Mouse (Mus musculus) thymus, adult 18-20 months (tissue): ENCODE measurements around the gene Tdrd5.
A peak's percentile ranks its signal among the peaks of the same experiment; 100 is the strongest.
"Not testable (repeated sequence)": the region's sequence is repeated elsewhere in the genome, so short reads cannot be mapped to it uniquely, and the experiment has no call there.

ENCODE experiments used
- DNase-seq, 2 experiments: peaks; one replicate each; pipeline ENCODE4 v3.0.0; 2022; ENCODE audit warnings: mixed read lengths in 2 of 2

Tdrd5 gene

DNA sequence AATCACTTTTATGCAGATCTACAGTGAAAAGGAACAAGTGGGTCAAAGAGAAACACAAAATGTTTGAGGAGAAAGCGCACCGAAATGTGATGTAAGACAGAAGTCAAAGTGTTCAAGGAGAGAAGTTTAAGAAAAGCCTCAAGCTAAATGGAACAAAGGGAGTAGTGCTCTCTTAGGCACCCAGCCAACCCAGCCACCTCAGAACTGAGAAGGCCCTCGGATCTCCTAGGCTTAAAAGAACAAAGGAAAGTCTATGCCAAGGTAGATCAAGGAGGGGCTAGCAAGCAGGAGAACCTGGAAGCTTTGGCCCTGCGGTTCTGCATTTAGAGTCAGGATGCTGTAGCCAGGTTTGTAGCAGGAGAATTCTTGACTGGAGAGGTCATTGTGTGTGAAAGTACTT lies 48.6 kb downstream of the Tdrd5 start:
- DNase-seq: no peak

DNA sequence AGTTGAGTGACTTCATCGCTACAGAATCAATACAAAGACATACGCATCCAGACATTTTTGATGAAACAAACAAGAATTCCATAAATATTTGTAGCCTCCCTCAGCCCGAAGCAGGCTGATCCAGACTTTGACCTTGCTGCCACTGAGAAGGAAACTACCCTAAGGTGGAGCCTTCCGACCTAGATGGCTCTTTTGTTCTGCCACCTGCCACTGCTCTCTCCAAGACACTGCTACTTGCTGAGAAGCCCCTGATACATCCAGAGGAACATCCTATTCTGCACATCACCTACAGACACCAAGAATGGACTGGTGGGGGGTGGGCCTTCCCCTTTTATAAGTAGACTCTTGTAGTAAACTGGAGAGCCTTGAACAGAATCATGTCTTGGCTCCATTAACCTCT lies 52.4 kb downstream of the Tdrd5 start:
- DNase-seq: not testable (repeated sequence)

DNA sequence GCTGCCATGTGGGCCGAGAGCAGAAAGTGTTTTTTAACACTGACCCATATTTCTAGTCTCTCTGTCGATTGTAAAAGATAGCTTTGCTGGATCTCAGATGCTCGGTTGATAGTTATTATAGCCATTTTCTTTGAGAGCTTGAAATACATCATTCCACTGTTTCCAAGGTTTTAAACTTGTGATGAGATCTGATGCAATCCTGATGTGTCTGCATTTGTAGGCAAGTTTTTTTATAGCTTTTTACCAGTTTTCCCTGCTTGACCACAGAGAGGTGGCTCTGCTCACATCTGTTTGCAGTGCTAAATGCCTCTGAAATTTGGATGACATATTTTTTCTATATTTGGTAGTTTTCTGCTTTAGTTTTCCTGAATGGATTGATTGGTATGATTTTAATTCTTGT lies 55.6 kb downstream of the Tdrd5 start:
- DNase-seq: no peak

DNA sequence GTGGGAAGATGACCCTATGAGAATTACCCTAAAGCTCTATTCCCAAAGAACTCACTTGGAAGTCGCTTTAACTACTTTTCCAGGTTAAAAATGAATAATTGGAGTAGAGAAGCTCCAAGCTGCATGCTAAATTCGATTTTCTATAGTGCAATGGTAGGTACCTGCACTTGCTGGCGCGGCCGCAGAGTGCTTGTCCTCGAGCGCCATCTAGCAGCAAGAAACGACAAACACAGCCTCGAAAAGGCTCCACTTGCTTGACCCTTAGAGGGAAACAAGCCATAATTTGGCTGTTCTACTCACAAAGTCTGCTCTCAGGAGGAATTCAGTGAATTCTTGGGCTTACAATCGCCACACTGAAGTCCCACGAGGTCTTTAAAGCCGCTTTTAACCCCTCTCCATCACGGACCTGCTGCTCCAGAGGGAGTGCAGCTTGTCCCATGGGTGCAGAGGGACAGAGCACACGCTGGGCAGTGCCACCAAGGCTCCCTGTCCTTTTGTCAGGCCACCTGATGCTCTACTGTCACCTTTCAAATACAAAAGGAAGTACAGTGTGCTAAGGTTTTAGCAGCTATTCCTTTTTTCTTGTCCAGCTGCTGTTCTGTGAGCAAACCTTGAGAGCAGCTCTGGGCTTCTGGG lies 61.6 kb downstream of the Tdrd5 start:
- peak in 1 of 2 experiments; percentile 24 for DNase-seq

DNA sequence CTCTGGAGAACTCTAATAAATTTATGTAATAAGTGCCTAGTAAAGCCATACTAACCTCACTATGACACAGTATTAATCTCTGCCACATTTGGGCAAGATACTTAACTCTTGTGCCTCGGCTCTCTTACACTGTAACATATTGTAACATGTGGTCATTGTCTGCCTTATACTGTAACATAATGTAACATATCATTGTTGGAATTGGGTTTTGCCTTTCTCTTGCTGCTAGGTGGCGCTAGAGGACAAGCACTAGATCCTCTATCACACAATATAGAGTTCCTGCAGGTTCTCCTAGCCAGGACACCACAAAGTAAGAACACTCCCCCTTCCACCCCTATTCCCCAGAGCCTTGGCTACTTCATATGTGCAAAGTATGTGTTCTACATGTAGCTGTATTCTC lies 62.4 kb downstream of the Tdrd5 start:
- peak in 1 of 2 experiments; percentile 34 for DNase-seq

DNA sequence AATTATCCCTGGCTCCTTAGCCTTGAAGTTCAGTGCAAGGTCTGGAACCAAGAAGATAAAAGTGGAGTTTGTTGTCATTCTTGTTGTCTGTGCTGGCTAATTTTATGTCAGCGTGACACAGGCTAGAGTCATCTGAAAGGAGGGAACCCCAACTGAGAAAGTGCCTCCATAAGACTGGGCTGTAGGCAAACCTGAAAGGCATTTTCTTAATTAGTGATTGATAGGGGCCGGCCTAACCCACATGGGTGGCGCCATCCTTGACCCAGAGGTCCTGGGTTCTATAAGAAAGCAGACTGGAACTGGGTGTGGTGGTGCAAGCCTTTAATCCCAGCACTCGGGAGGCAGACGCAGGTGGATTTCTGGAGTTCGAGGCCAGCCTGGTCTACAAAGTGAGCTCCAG lies 72.3 kb downstream of the Tdrd5 start:
- DNase-seq: no peak

DNA sequence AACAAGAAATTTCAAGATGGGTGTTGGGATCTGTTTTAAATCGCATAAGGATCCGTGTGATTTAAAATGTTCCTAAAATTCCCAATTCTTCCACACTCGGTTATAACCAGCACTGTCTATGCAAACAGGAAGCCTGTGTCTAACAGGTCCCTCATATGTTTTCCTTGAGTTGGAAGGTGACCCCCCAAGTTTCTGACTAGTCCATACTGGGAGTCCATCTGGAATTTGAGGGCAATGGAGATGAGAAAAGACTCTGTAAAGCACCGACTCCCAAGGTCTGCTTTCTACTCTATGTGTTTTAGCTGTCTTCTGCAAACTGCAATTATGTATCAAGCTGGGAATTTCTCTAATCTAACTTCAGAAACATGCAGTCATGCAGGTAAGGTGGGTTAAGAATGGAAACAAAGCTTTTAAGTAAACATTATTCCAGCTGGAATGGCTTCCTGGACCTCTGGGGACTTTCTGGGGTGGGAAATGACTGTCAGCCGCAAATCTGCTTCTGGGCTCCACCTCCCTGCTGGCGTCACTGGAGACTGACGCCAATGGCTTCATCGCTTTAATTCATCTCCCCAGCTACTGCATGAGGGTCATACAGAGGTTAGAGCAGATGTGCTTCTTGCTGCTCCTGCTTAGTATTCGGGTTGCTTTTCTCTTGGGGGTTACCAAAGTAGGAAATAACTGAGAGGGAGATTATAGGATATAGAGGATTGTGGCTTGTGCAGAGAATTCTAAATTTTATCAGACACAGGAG lies 73.0 kb downstream of the Tdrd5 start:
- no peak for DNase-seq

DNA sequence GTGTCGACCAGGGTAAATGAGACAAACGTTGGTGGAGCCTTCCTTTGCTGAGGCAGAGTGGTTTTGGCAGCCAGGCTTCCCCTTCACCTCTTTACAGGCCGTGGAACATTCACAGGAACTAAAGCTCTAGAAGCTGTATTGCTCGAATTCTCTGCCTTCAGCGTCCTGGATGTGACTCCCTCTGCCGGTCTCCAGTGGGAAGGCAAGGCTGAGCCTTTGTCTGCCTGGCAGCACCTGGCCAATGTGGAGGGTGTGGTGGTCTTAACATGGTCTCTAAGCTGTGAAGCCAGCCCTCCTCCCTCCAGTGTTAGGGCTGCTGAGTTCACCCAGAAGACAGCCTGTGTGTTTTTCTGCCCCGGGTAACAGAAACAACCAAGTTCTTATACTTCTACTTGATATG lies 74.0 kb downstream of the Tdrd5 start:
- DNase-seq: peak; percentile 36 to 47

DNA sequence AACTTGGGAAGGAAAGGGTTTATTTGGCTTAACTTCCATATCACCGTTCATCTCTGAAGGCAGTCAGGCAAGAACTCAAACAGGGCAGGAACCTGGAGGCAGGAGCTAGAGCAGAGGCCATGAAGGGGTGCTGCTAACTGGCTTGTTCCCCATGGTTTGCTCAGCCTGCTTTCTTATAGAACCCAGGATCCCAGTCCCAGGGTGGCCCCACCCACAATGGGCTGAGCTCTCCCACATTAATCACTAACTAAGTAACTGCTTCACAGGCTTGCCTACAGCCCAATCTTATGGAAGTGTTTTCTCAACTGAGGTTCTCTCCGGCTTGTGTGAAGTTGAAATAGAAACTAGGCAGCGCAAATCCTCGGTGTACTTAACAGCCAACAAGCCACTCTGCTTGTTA lies 74.7 kb downstream of the Tdrd5 start:
- DNase-seq: no peak

DNA sequence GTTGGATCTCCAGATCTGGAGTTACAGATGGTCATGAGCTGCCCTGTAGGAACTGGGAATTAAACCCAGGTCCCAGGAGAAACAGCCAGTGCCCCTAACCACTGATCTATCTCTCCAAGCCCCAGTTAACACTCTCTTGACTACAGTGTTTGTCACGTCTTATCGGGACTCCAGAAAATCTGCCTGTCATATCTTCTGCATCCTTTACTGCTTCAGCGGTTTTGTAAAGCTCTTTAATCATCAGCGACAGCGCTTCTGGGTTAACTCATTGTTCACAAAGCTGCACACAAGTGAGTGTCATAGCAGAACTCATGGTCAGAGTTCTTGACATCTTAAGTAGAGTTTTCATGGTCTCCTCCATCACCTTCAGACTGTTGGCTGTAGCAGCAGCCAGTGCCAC lies 76.6 kb downstream of the Tdrd5 start:
- DNase-seq: no peak

DNA sequence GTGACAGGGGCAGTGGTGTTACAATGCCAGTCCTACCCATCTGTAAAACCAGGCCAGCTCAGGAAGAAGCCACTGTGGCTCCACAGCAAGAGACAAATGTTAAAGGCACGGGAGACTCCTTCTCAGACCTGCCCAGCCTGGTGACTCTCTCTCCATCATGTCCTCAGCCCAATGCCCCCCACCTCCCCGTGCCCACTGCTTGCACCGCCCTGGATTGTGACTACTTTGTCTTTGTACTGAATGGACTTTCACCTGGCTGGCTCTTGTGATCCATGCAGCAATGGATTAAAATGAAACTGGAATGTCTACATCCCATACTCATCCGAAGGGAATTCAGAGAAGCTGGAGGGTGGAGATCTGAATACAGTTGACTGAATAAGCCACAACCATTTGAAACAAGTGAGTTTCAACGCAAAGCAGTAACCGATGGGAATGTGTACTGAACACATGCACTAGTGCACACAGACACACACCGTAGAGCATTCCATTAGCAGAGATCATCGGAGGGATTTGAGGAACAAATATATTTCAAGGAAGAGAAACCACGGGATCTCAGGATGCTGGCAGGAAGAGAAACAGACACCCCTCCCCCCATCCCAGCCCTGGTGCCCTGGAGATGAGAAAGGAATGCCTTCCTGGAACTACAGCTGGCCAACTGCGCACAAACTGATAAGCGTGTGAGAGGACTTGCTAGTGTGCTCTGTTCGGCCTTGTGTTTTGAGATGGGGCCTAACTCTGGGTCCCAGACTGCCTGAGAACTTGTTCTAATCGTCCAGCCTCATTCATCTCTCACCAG lies 81.1 kb downstream of the Tdrd5 start:
- no peak for DNase-seq

DNA sequence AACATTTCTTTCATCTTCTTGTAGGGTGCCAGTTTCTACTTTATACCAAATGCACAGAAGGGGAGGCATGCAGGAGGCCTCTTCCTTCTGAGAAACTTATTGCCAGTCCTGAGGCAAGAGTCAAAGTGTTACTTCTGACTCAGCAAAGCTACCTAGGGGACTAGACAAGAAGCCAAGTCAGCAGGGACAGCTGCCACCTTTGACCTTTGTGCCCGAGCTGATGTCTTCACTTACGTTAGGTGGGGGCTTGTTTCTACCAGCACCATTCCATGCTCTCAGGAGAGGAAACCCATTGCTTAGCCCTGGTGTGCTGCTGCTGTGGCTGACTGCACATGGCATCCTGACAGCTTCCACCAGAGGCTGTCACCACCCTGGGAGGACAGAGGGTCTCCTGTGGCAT lies 82.1 kb downstream of the Tdrd5 start:
- DNase-seq: no peak

DNA sequence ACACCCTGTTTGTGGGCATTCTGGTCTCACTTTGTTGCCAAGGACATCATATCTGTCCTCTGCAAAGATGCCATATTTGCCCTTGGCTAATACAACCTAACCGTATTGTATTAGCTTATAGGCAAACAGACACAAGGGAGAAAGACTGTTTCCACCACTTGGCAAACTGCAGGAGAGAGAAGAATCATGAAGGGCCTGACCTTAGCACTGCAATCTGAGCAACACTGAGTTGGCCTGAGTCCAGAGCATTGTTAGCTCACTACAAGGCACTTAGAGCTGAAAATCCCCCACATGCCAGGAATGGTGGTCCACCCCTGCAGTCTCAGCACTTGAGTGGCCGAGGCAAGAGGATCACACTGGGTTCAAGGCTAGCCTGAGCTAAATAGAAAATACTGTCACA lies 84.9 kb downstream of the Tdrd5 start:
- DNase-seq: no peak

DNA sequence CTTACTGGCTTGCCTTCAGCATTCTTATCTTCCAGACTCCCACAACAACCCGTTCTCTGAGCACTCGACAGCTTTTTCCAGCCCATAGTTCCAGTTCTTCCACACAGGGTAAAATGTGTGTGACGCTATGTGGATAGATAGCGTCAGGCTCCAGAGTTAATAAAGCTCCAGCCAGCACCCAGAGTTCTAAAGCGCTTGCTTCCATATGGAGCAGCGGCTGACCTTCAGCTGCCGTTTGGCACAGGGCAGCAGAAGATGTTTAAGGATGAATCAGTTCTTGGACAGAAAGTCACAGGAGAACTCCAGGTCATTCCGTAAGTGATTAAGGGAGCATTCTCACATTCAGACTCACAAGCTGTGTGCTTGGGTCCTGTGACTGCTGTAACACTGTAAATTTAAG lies 85.5 kb downstream of the Tdrd5 start:
- DNase-seq: no peak

DNA sequence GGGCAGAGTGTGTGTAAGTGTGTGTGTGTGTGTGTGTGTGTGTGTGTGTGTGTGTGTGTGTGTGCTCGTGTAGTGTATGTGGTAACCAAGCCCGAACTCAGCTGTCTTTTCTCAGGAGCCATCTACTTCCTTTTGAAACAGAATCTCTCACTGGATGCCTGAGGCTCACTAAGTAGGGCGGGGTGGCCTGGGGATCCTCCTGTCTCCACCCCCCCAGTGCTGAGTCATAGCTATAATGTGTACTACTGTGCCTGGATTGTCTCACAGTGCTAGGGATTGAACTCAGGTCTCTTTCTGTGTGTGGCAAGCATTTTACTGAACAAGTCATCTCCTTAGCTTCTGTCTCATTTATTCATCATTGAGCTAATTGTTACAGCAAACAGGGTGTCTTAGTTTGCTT lies 86.1 kb downstream of the Tdrd5 start:
- peak in 1 of 2 experiments; percentile 30 for DNase-seq

DNA sequence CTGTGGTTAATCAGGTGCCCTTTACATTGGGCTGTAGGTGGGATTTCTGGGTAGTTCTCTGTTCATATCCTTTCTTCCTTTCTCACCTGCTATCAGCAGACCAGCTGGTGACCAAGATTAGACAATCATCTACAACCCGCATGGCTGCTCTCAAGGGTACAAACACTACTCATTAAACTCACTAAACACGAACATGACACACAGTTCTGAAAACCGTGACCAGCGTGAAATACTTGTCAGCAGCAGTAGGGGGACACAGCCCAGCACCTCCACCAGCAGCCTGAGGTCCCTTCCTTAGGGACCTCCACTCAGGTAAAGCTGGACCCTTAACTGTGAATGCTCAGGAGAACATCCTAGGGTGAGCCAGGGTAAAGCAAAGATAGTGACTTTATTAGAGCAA lies 87.2 kb downstream of the Tdrd5 start:
- DNase-seq: no peak

DNA sequence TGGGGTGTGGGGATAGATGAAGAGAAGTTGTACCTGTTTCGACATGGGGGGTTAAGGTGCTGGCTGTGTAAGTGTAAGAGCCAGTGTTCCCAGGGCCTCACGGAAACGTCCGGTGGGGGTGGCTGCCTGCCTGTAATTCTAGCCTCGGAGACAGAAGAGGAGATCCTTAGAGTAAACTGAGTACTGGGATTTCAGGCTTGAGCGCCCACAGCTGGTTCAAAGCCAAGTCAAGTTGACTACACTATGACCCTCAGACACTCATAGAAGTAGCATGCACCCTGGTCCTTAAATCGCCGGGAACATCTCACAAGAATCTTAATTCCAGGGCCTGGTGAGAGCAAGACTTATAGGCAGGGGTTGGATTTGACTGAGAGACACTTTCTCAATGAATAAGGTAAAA lies 88.8 kb downstream of the Tdrd5 start:
- DNase-seq: no peak

DNA sequence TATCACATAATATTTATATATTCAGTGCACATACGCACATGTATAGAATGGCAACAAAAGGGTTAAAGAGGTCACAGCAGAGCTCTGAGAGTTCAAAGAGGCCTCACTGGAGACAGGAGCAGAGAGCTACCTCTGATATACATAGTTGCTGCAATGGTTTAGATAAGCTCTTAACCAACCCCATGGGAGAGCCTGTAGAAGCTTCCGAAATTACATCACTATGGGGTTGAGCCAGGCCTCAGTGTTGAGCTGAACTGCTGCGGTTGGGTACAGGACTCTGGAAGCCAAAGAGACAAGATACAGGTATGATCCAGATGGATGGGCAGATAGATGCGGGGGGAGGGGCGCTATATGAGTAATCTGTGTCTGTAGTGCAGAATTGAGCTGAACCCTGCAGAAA lies 90.5 kb downstream of the Tdrd5 start:
- no peak for DNase-seq

DNA sequence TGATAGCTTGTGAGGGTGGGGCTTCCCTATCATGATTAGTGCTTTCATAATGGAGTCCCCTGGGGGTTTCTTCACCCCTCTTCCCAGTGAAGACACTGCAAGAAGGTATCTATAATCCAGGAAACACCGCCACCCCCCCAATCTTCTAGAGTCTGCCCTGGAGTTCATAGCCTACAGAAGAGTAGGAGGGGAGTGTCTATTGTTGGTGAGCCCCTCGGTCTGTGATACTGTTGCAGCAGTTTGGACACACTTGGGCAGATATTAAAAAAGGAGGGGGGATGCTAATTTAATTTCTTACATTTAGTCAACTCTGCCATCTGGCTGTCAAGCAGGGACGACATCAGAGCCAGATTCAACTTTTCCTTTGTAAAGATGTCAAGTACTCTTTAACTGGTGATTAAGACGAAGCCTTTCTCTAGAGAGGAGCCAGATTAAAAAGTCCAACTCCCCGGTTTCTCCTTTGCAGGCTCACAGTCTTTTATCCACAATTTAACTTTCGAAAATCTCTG lies 91.6 kb downstream of the Tdrd5 start:
- no peak for DNase-seq
